Mouse (Mus musculus): ENCODE data around the gene 4933428G20Rik. TPM values are rescaled to one million over a fixed set of nuclear protein-coding genes. Genes with fewer than 3 reads are reported as not detected.

Gene 4933428G20Rik
- polyA plus RNA-seq, 1 experiment from 2014 or later: 1.7 TPM

GRCm38 (mm10) chr11:97512511-97512910 lies 12.4 kb upstream of the 4933428G20Rik start:
- no peak overlapping the region for H3K4me2 ChIP-seq (replicated peaks)
- no peak overlapping the region for H3K4me3 ChIP-seq (replicated peaks)
- no peaks in the 10 kb centered on the region for H3K27me3 ChIP-seq
- H3K4me1 ChIP-seq: peaks cover 13% of the 10 kb centered on the region; the same call in 1 of the 2 replicates
- H3K9ac ChIP-seq: no peak overlapping the region
- no peaks in the 10 kb centered on the region for H3K36me3 ChIP-seq
- WGBS: 60% methylated on average over 6 of the region's 6 CpGs
- no peak for ATAC-seq (ENCODE audit: insufficient number of reproducible peaks, low FRiP score, low TSS enrichment, low read depth)
- no peaks in the 10 kb centered on the region for H3K9me3 ChIP-seq (replicated peaks)
- no peak overlapping the region for H3K27ac ChIP-seq (replicated peaks)

- no peak overlapping the region for H3K4me3 ChIP-seq (replicated peaks)
- peaks cover 13% of the 10 kb centered on the region; the same call in 1 of the 2 replicates for H3K4me1 ChIP-seq
- no peaks in the 10 kb centered on the region for H3K36me3 ChIP-seq
- 53% methylated on average over 13 of the region's 13 CpGs for WGBS
- no peak overlapping the region for H3K4me2 ChIP-seq (replicated peaks)
- H3K9me3 ChIP-seq (replicated peaks): no peaks in the 10 kb centered on the region
- no peak for ATAC-seq (ENCODE audit: insufficient number of reproducible peaks, low FRiP score, low TSS enrichment, low read depth)
- H3K9ac ChIP-seq: no peak overlapping the region
- peak overlapping the region; percentile 36 for H3K27ac ChIP-seq (replicated peaks)
- H3K27me3 ChIP-seq: no peaks in the 10 kb centered on the region
These were observed 11.7 kb upstream of the 4933428G20Rik start for GRCm38 (mm10) chr11:97511661-97512369.

GRCm38 (mm10) chr11:97510966-97511660 lies 11.0 kb upstream of the 4933428G20Rik start:
- H3K27me3 ChIP-seq: no peaks in the 10 kb centered on the region
- 30% methylated on average over 10 of the region's 10 CpGs for WGBS
- H3K9ac ChIP-seq: no peak overlapping the region
- H3K27ac ChIP-seq (replicated peaks): no peak overlapping the region; the same call in 1 of the 2 replicates
- no peak for ATAC-seq (ENCODE audit: insufficient number of reproducible peaks, low FRiP score, low TSS enrichment, low read depth)
- peaks cover 13% of the 10 kb centered on the region; the same call in 1 of the 2 replicates for H3K4me1 ChIP-seq
- no peaks in the 10 kb centered on the region for H3K36me3 ChIP-seq
- no peaks in the 10 kb centered on the region for H3K9me3 ChIP-seq (replicated peaks)
- no peak overlapping the region for H3K4me3 ChIP-seq (replicated peaks)
- no peak overlapping the region; the same call in 1 of the 2 replicates for H3K4me2 ChIP-seq (replicated peaks)

GRCm38 (mm10) chr11:97509715-97510485 lies 9.8 kb upstream of the 4933428G20Rik start:
- Histone ChIP-seq H3K4me2 (replicated peaks) (no peak overlapping the region), H3K9me3 (replicated peaks) (no peaks in the 10 kb centered on the region), H3K27ac (replicated peaks) (no peak overlapping the region), H3K4me1 (peaks cover 13% of the 10 kb centered on the region; the same call in 1 of the 2 replicates), H3K9ac (no peak overlapping the region), H3K4me3 (replicated peaks) (no peak overlapping the region), H3K36me3 (no peaks in the 10 kb centered on the region), H3K27me3 (no peaks in the 10 kb centered on the region)
- WGBS: 63% methylated on average over 24 of the region's 24 CpGs
- no peak for ATAC-seq (ENCODE audit: insufficient number of reproducible peaks, low FRiP score, low TSS enrichment, low read depth)

- 31% methylated on average over 5 of the region's 5 CpGs for WGBS
- ATAC-seq (ENCODE audit: insufficient number of reproducible peaks, low FRiP score, low TSS enrichment, low read depth): no peak
- Histone ChIP-seq H3K27me3 (no peaks in the 10 kb centered on the region), H3K9me3 (replicated peaks) (no peaks in the 10 kb centered on the region), H3K36me3 (no peaks in the 10 kb centered on the region), H3K4me3 (replicated peaks) (no peak overlapping the region), H3K4me1 (peaks cover 13% of the 10 kb centered on the region; the same call in 1 of the 2 replicates), H3K4me2 (replicated peaks) (no peak overlapping the region), H3K27ac (replicated peaks) (no peak overlapping the region), H3K9ac (no peak overlapping the region)
These were observed 8.9 kb upstream of the 4933428G20Rik start for GRCm38 (mm10) chr11:97509058-97509457.

- Histone ChIP-seq H3K36me3 (no peaks in the 10 kb centered on the region), H3K4me3 (replicated peaks) (no peak overlapping the region), H3K27ac (replicated peaks) (no peak overlapping the region), H3K9ac (no peak overlapping the region), H3K9me3 (replicated peaks) (no peaks in the 10 kb centered on the region), H3K4me1 (peaks cover 13% of the 10 kb centered on the region; the same call in 1 of the 2 replicates), H3K4me2 (replicated peaks) (no peak overlapping the region), H3K27me3 (no peaks in the 10 kb centered on the region)
- 69% methylated on average over 3 of the region's 3 CpGs for WGBS
- no peak for ATAC-seq (ENCODE audit: insufficient number of reproducible peaks, low FRiP score, low TSS enrichment, low read depth)
These were observed 8.1 kb upstream of the 4933428G20Rik start for GRCm38 (mm10) chr11:97508198-97508597.

GRCm38 (mm10) chr11:97506331-97506730 lies 6.2 kb upstream of the 4933428G20Rik start:
- Histone ChIP-seq H3K4me2 (replicated peaks) (no peak overlapping the region), H3K27ac (replicated peaks) (no peak overlapping the region), H3K36me3 (peaks cover 5% of the 10 kb centered on the region), H3K4me1 (peaks cover 22% of the 10 kb centered on the region; the same call in 1 of the 2 replicates), H3K9ac (no peak overlapping the region), H3K9me3 (replicated peaks) (no peaks in the 10 kb centered on the region), H3K4me3 (replicated peaks) (no peak overlapping the region), H3K27me3 (no peaks in the 10 kb centered on the region)
- no peak for ATAC-seq (ENCODE audit: insufficient number of reproducible peaks, low FRiP score, low TSS enrichment, low read depth)
- WGBS: 44% methylated on average over 8 of the region's 8 CpGs

GRCm38 (mm10) chr11:97505784-97506183 lies 5.6 kb upstream of the 4933428G20Rik start:
- 67% methylated on average over 4 of the region's 4 CpGs for WGBS
- H3K4me1 ChIP-seq: peaks cover 22% of the 10 kb centered on the region; the same call in 1 of the 2 replicates
- ATAC-seq (ENCODE audit: insufficient number of reproducible peaks, low FRiP score, low TSS enrichment, low read depth): no peak

GRCm38 (mm10) chr11:97502846-97503245 lies 2.7 kb upstream of the 4933428G20Rik start:
- ATAC-seq (ENCODE audit: insufficient number of reproducible peaks, low FRiP score, low TSS enrichment, low read depth): no peak
- H3K27me3 ChIP-seq: peaks cover 28% of the 10 kb centered on the region
- peaks cover 20% of the 10 kb centered on the region for H3K36me3 ChIP-seq

More at GRCm38 (mm10) chr11:97505784-97506183, 5.6 kb upstream of the 4933428G20Rik start:
- Histone ChIP-seq H3K27ac (replicated peaks) (no peak overlapping the region), H3K9ac (no peak overlapping the region), H3K36me3 (peaks cover 11% of the 10 kb centered on the region), H3K4me2 (replicated peaks) (no peak overlapping the region), H3K4me3 (replicated peaks) (no peak overlapping the region), H3K27me3 (peaks cover 5% of the 10 kb centered on the region; the same call in 1 of the 2 replicates), H3K9me3 (replicated peaks) (no peaks in the 10 kb centered on the region)

GRCm38 (mm10) chr11:97502383-97502782 lies 2.2 kb upstream of the 4933428G20Rik start:
- Histone ChIP-seq H3K9me3 (replicated peaks) (0 out of 2 replicates have a peak, but pooled peaks cover 3% of the 10 kb centered on the region), H3K36me3 (peaks cover 25% of the 10 kb centered on the region), H3K27ac (replicated peaks) (peak overlapping the region; percentile 36; the same call in 1 of the 2 replicates), H3K4me2 (replicated peaks) (no peak overlapping the region), H3K4me1 (peaks cover 25% of the 10 kb centered on the region), H3K27me3 (peaks cover 32% of the 10 kb centered on the region), H3K4me3 (replicated peaks) (no peak overlapping the region), H3K9ac (no peak overlapping the region)
- peak; percentile 69; the same call in 1 of the 2 replicates for ATAC-seq (ENCODE audit: insufficient number of reproducible peaks, low FRiP score, low TSS enrichment, low read depth)
- 35% methylated on average over 9 of the region's 9 CpGs for WGBS

More at GRCm38 (mm10) chr11:97502846-97503245, 2.7 kb upstream of the 4933428G20Rik start:
- Histone ChIP-seq H3K4me3 (replicated peaks) (no peak overlapping the region), H3K9ac (no peak overlapping the region), H3K4me1 (peaks cover 25% of the 10 kb centered on the region), H3K4me2 (replicated peaks) (no peak overlapping the region), H3K27ac (replicated peaks) (peak overlapping the region; percentile 36; the same call in 1 of the 2 replicates), H3K9me3 (replicated peaks) (no peaks in the 10 kb centered on the region)
- 65% methylated on average over 4 of the region's 4 CpGs for WGBS

All from embryonic facial prominence, embryonic 15.5 days (tissue).